Mouse (Mus musculus) cerebellum, adult 9-11 months (tissue): ENCODE results near the gene Smim14.
"Not testable (repeated sequence)": the region's sequence is repeated elsewhere in the genome, so short reads cannot be mapped to it uniquely, and the experiment has no call there.

Experiments
- DNase-seq: peaks from one replicate; pipeline ENCODE4 v3.0.0; 2022

Gene Smim14

GRCm38 (mm10) chr5:65536751-65537419 is at the start of gene Smim14, which contains the start of gene Ube2k:
Smim14 (minus strand) TSS chr5:65537184.
Ube2k (plus strand) TSS chr5:65537233.
- peak; percentile 94 for DNase-seq

- no peak for DNase-seq
Observed at GRCm38 (mm10) chr5:65586291-65586690, 49.3 kb upstream of the Smim14 start.

- DNase-seq = no peak
Observed at GRCm38 (mm10) chr5:65578545-65578944, 41.6 kb upstream of the Smim14 start.

GRCm38 (mm10) chr5:65575896-65576295 is 38.9 kb upstream of the Smim14 start:
- no peak for DNase-seq

- DNase-seq = no peak
Observed at GRCm38 (mm10) chr5:65574876-65575275, 37.9 kb upstream of the Smim14 start.

- no peak for DNase-seq
Observed at GRCm38 (mm10) chr5:65565486-65565885, 28.5 kb upstream of the Smim14 start.

GRCm38 (mm10) chr5:65561125-65561893 is 24.3 kb upstream of the Smim14 start:
- peak; percentile 43 for DNase-seq

GRCm38 (mm10) chr5:65557109-65557508 is 20.1 kb upstream of the Smim14 start:
- no peak for DNase-seq

GRCm38 (mm10) chr5:65549677-65550076 is 12.7 kb upstream of the Smim14 start:
- DNase-seq = no peak

- no peak for DNase-seq
Observed at GRCm38 (mm10) chr5:65544616-65545015, 7.6 kb upstream of the Smim14 start.

- no peak for DNase-seq
Observed at GRCm38 (mm10) chr5:65543491-65543890, 6.5 kb upstream of the Smim14 start.

GRCm38 (mm10) chr5:65541889-65542288 is 4.9 kb upstream of the Smim14 start:
- no peak for DNase-seq

GRCm38 (mm10) chr5:65539786-65540185 is 2.8 kb upstream of the Smim14 start:
- no peak for DNase-seq

- DNase-seq = no peak
Observed at GRCm38 (mm10) chr5:65538829-65539228, 1.8 kb upstream of the Smim14 start.

GRCm38 (mm10) chr5:65538121-65538520 is 1.1 kb upstream of the Smim14 start:
- DNase-seq = no peak

GRCm38 (mm10) chr5:65537420-65538071 is 562 bp upstream of the Smim14 start:
- DNase-seq = no peak

GRCm38 (mm10) chr5:65536068-65536465 is 917 bp downstream of the Smim14 start:
- DNase-seq = not testable (repeated sequence)

- peak; percentile 60 for DNase-seq
Observed at GRCm38 (mm10) chr5:65535457-65536067, 1.4 kb downstream of the Smim14 start.

GRCm38 (mm10) chr5:65534496-65534895 is 2.5 kb downstream of the Smim14 start:
- no peak for DNase-seq

GRCm38 (mm10) chr5:65531283-65531682 is 5.7 kb downstream of the Smim14 start:
- DNase-seq = no peak

- DNase-seq = no peak
Observed at GRCm38 (mm10) chr5:65525674-65526443, 11.1 kb downstream of the Smim14 start.

GRCm38 (mm10) chr5:65524831-65525230 is 12.2 kb downstream of the Smim14 start:
- no peak for DNase-seq
